Mouse (Mus musculus): Measurements from ENCODE around the gene Arhgap6. TPM values are rescaled to one million over a fixed set of nuclear protein-coding genes. Genes with fewer than 3 reads are reported as not detected.

Gene Arhgap6
- polyA plus RNA-seq, 1 experiment = 8.7 TPM

GRCm38 (mm10) chrX:169112662-169113061 lies 317.8 kb downstream of the Arhgap6 start:
- DNase-seq (ENCODE audit: low spot score) = no peak

DNA sequence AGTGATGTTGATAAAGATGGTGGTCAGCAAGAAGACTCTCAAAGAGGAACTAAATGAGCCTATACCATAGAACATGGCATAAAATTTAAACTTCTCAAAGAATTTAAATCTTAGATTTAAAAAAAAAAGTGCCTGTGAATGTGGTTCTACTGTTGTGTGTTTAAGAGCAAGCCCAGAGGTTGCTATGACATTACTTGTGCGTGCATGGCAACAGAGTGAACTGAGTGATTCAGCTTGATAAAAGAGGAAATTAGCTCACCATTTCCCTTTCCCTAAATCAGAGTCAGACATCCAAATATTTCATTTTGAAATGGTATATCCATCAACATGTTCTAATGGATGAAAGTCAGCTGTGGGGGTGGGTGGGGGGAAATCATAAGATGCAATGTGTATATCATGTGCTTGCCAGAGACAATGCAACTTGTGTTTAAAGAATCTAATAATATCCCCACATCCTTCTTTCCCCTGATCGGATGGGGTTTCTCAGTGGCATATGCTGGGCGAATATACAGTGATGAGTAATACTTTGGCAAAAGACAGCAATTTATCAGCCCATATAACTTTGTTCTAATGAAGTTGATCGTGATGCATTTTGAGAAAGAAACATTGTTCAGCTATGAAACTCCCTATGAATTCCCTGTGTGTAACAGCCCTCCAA lies 328.3 kb downstream of the Arhgap6 start:
- no peak for DNase-seq (ENCODE audit: low spot score)

DNA sequence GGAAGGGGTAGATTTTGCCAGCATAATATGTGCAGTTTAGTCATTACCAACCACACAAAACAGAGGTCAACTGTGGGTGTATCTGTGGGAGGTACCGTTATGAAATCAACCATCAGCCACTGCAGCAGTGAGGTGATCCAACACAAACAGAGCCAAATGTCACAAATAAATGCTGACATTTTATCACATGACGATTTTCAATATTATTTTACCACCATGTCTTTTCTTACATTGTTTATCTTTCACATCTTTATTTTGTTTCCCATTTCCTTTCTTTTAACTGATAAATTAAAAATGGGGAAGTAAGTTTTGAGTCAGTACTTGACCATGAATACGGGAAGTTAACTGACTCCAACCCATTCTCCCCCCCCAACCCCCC lies 328.9 kb downstream of the Arhgap6 start:
- DNase-seq (ENCODE audit: low spot score) = no peak

GRCm38 (mm10) chrX:169139758-169140157 lies 344.9 kb downstream of the Arhgap6 start:
- no peak for DNase-seq (ENCODE audit: low spot score)

DNA sequence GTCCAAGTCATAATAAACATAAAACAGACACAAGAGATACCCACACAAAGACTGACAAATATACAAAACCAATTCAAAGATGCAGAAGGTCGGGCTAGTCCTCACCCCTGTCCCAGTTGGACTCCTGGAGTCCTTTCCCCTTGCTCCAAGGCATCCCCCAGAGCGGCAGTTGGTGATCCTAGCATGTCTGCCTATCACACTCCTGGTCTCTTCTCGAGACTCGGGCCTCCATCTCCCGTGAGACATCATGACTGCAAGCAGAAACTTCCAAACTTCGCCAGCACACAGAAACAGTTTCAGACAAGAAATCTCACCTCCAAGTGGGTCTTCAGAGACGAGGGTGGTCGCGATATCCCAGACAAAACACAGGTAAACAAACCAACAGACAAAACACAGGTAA lies 345.6 kb downstream of the Arhgap6 start:
- DNase-seq (ENCODE audit: low spot score) = no peak

DNA sequence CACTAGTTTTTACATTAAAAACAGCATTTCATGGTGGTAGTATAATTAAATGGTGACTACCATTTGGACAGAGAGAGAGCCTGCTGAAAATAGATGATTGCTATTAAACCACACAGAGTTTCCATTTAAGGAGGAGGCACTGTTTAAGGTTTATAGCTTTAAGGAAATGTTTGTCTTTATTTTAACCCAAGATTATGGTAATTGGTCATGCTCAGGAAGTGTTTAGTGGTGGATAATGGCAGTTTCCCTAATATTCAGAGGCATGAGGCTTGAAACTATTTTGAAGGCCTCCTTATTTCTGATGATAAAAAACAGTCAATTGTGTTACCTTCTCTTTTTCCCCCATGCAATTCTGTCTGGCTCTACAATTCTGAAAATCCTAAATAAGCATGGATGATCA lies 358.9 kb downstream of the Arhgap6 start:
- no peak for DNase-seq (ENCODE audit: low spot score)

DNA sequence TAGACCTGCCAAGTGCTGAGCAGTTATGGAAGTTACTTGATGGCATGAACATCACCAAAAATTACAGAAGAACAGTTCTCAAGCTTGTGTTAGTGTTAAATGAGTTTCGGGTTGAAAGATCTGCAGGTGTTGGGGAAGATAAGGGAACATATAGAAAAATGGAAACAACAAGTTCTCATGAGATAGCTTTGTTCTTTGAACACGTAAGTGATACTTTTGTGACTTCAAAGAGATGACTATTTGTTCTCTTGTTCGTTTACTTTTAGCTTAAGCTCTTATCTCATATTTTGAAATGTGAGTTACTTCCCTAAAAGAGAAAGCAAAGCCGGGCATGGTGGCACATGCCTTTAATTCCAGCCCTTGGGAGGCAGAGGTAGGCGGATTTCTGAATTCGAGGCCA lies 363.5 kb downstream of the Arhgap6 start:
- no peak for DNase-seq (ENCODE audit: low spot score)

DNA sequence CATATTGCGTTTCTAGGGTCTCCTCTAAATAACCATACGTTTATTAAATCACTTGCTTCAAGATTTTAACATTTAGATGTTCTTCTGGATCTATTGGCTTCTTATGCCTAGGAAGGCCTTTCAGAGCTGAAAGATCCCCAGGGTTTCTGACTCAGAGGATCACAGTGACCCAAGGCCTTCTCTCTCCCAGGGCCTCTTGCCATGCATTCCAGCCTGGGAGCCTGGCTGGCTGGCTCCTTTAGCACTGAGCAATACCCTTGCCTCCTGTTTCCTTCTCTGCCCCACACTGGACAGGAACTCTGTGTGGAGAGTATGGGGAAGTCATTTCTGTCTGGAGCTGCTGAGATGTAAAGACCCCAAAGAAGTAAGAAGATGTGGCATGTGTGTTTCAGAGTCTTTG lies 376.1 kb downstream of the Arhgap6 start:
- DNase-seq (ENCODE audit: low spot score) = no peak

GRCm38 (mm10) chrX:169173796-169174195 lies 378.9 kb downstream of the Arhgap6 start:
- DNase-seq (ENCODE audit: low spot score) = no peak

DNA sequence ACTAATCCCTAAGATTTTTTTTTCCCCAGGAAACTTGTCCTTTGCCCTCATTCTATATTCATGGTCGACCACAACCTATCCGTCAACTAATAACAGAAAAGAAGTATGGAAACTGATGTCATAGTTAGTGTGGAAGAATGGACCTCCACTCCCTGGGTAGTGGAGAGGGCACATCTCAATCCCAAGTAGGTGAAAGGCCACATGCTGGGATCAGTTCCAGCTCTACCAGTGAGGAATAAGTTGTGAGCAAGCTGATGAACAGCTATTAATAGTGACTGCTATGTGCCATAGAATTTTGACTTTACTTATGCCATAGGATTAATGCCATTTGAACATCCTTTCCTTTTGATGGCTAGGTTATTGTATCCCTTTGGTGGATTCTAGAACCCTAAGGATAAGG lies 383.7 kb downstream of the Arhgap6 start:
- no peak for DNase-seq (ENCODE audit: low spot score)

DNA sequence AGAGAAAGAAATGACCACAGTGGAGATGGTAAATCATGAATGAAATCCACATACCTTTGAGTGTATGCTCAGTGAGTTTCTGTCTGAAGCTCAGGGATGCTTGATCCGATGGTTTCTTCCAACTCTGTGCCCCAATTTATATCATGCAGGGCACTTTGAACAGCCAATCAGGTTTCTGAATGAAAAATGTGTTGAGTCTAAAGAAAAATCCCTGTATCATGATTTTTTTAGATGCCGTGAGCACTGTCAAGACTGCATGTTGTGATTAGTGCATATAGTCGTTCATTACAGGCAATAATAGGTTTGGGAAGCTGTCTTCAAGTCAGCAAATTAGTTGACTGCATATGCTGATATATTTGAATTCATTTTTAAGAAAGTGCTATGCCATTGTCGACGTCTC lies 392.2 kb downstream of the Arhgap6 start, which contains the start of gene Amelx:
Gene Amelx (minus strand): TSS at position 101 of the 400 bp plus-strand sequence.
- no peak for DNase-seq (ENCODE audit: low spot score)

DNA sequence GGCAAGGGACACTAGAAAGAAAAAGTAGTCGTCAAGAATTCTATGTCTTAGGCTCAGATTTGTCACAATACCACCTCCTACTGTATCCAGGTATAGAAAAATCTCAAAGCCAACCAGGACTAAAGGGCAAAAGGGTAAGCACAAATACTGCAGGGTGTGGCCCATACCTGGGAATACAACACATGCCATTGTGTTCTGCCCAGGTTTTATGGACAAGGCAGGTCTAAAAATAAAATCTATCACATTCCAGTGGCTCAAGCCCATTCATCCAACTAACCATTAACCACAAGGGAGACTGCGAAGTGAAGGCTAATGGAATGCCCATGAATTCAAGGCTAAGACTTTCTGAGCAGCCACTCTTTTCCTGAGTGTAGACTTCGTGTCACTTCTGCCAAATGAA lies 415.1 kb downstream of the Arhgap6 start:
- no peak for DNase-seq (ENCODE audit: low spot score)

- no peak for DNase-seq (ENCODE audit: low spot score)
Measured at GRCm38 (mm10) chrX:169220064-169220463, 425.2 kb downstream of the Arhgap6 start.

GRCm38 (mm10) chrX:169222357-169223062 lies 427.6 kb downstream of the Arhgap6 start:
- no peak for DNase-seq (ENCODE audit: low spot score)

DNA sequence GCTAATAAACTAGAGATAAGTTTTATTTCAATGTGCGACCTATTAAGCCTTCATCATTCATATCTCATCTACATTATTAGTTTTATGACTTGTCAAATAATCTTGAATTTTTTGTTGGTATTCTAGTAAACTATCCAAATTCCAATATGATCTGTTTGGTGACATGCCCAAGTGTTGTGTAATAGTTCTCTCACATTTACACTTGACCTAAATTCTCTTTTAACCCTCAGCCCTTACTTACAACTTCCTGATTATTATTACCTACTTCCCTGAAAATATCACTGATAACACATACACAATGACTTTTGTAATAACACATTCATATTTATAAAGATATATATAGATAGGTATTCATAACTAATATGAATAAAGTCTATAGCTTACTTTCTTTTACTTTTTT lies 461.0 kb downstream of the Arhgap6 start:
- DNase-seq (ENCODE audit: low spot score) = no peak

- no peak for DNase-seq (ENCODE audit: low spot score)
Measured at GRCm38 (mm10) chrX:169256741-169257140, 461.8 kb downstream of the Arhgap6 start.

DNA sequence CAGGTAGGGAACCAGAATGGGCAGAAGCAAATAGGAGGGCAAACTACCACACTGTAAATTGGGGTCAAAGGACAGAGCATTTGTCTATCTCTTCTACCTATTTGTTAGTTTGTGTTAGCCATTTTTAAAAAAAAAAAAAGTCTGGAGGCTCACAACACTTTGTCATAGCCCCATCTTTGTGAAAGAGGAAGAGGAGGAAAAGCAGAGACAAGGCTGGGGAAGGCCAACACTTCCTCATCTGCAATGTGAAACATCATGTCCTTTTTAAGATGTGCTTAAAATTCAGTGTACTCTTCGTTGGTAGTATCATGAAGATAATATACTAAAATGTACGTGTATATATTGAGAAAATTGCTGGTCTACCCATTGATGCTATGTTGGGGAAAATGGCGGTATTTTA lies 466.1 kb downstream of the Arhgap6 start:
- no peak for DNase-seq (ENCODE audit: low spot score)

GRCm38 (mm10) chrX:169262212-169262611 lies 467.3 kb downstream of the Arhgap6 start:
- DNase-seq (ENCODE audit: low spot score) = no peak

DNA sequence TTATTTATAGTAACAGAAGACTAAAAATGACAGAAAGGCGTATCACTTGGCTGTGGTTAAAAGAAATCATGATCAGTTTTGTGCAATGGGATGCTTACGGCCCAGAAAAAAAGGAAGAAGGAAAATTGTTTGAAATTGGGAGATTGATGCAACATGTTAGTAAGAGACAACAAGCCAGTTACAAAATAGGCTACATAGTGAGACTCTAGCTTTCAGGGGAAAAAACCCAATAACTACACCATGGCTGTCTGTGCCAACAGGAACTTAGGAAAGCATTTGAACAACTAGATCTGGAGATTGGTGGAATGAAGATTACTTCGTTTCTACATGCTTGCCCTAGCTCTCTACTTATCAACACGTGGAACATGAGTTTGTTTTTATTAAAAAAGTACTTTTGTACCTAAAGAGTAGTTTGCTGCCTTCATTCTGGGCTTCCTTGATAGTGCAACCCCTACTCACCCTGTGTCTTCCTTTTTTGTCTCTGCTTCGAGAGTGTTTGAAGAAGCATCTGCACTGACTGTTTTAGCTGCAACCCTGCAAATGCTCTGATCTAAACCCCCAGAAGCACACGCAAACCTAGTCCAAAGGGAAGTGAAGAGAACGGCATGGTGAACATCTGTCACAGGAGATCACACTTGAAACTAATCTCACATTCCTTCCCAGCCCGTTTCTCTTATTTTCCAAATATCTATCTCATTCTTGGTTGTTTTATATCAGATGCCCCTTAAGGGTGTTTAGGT lies 468.7 kb downstream of the Arhgap6 start:
- DNase-seq (ENCODE audit: low spot score) = no peak

GRCm38 (mm10) chrX:169299579-169299978 lies 504.7 kb downstream of the Arhgap6 start:
- no peak for DNase-seq (ENCODE audit: low spot score)

- no peak for DNase-seq (ENCODE audit: low spot score)
Measured at GRCm38 (mm10) chrX:169302271-169303045, 507.6 kb downstream of the Arhgap6 start.

DNA sequence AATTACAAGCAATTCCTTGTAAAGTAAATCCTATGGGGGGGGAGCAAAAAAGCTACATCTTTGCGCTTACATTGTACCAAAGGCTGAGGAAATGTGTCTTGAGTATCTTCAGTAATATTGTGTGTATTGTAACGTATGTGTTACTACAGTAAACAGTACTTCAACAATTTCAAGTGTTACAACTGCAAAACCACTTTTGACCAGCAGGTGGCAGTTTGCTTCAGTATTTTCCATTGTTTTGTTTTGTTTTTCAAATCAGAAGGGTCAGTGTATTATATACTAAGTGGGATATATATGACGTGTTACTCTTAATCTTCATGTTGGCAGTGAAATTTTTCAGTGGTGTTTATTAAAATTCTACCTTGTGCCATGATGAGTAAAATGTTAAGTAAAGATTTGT lies 509.0 kb downstream of the Arhgap6 start:
- no peak for DNase-seq (ENCODE audit: low spot score)

Measured in urinary bladder, adult 2 months (tissue).